Mouse (Mus musculus): ENCODE data around the gene Bicdl1.

Bicdl1 gene

GRCm38 (mm10) chr5:115667894-115668293 lies 63.5 kb downstream of the Bicdl1 start:
- ATAC-seq (ENCODE audit: low TSS enrichment), result no peak

- no peak for ATAC-seq (ENCODE audit: low TSS enrichment)
Observed at GRCm38 (mm10) chr5:115667210-115667609, 64.2 kb downstream of the Bicdl1 start.

DNA sequence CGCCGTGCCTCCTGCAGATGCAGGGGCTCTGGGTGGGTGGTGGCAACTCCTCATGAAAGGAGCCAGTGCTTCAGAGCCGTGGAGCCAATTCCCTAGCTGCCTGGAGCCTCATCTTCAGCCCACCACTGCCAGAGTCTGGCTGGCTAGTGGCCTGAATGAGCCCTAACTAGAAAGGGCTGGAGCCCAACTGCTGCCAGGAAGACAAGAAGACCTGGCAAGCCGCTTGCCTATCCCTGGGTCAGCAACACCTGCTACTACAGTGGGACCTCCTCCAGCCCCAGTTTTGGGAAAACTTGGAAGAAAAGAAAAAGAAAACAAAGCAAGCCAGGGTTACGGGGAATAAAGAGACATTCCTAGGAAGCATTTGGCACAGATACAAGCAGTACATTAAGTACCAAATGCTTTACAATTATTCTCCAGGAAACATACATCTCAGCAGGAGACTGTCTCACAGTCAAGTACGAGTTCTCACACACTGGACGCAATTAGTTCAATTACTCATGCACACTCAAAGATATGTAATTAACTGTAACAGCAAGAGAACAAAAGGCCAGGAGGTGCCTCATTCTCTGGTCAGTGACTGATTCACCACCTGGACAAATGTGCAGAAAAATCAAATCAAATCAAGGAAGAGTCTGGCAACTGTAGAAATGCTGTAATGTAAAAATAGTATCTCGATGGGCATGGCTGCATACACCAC lies 64.9 kb downstream of the Bicdl1 start:
- peak; percentile 68; the same call in 1 of the 2 replicates for ATAC-seq (ENCODE audit: low TSS enrichment)

DNA sequence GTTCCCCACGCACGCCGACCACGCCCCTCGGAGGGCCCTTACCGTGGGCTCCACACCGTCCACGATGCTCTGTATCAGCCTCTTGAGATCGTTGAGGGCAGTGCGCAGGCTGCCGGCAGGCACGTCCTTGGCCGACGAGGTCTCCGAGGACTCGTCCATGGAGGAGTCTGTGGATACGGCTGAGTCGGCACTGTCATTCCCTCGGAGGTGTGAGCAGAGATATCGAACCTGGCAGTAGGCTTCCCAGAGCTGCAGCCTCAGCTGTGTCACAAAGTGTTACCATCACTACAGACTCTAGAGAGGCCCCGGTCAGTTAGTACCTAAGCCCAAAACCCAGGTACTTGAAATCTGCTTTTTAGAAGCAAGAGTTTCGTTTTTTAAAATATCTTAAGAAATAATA lies 68.8 kb downstream of the Bicdl1 start:
- no peak for ATAC-seq (ENCODE audit: low TSS enrichment)

DNA sequence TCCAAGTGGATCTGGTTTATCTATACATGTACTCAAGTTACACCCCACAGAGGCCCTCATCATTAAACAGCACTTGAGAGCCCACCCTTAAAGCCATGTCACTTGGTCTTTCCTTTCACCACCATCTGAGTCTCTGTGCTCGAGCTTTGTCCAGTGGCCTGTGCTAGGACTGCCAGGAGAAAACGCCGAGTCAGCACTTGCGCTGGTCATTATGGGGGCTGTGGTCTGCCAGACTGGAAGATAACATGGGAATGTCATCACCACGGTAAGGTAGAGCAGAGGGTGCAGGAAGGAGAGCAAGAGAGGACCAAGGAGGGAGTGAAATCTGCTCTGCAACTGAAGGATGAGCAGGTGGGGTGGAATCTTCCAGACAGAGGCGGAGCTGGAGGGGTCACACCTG lies 73.1 kb downstream of the Bicdl1 start:
- no peak for ATAC-seq (ENCODE audit: low TSS enrichment)

- no peak for ATAC-seq (ENCODE audit: low TSS enrichment)
Observed at GRCm38 (mm10) chr5:115657234-115657633, 74.2 kb downstream of the Bicdl1 start.

- ATAC-seq (ENCODE audit: low TSS enrichment), result no peak
Observed at GRCm38 (mm10) chr5:115656677-115657076, 74.7 kb downstream of the Bicdl1 start.

DNA sequence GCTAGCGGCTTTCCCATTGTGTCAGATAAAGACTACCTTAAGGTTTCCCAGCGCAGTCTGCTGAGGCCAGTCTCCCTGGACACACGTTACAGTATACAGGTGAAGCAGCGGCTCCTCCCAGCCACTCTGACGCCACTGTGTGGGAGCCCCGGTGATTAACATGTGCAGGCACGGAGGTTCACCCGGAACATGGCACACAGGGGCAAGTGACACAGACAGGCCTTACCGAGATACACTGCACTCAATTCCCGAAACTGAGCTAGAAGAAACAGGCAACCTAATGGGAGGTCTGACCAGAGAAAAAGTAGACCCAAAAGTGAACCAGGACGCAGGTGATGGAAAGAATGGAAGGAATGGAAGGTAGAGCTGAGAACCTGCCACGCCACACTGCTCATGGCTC lies 77.6 kb downstream of the Bicdl1 start:
- no peak for ATAC-seq (ENCODE audit: low TSS enrichment)

DNA sequence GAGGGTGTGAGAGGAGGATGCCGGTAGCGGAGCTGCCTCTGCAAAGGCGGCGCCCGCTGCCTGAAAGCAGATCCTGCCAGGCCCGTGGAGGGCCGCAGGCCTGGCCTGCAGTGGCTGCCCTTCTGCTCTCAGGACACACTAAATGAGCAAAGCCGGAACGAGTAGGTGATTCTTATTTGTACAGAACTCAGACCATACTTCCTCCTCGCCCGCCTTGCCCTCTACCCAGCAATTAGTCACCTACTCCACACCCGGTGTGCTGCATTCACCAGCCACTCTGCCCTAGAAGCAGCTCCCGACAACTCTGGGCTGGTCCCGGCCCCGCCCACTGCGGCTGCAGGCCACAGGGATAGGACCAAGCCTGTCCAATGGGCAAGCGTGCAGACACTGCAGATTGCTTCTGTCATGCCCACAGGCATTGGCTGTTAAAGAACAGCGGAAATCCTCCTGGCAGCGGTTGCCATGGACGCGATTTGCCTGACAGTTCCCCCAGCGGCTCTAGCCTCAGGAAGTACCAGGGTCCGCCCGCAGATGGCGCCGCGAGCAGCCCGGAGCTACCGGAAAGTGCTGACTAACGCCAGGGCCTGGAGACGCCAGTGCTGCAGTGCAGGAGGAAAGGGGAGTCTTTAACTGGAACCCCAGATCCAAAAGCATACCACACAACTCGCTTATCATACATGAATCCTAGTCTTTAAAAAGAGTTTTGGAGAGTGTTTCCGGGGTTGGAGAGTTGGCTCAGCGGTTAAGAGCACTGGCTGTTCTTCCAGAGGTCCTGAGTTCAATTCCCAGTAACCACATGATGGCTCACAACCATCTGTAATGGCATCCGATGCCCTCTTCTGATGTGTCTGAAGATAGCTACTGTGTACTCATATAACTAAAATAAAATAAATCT lies 78.5 kb downstream of the Bicdl1 start:
- peak; percentile 93 for ATAC-seq (ENCODE audit: low TSS enrichment)

- ATAC-seq (ENCODE audit: low TSS enrichment), result no peak
Observed at GRCm38 (mm10) chr5:115651821-115652220, 79.6 kb downstream of the Bicdl1 start.

DNA sequence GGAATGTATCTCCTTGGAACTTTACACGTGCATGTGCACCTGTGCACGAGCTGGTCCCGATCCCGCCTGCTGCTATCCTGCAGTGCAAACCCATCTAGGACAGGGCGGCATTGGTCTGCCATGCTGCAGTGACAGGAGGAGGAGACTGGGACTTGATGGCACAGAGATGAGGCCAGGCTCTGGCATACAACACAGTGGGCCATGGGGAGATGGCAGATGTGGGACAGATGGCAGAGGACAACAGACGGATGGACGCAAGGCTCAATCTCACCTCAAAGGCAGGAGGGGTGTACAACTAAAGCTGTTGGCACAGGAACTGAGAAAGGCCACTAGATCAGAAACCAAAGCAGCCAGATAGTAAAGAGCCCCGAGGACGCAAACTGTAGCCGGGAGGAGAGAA lies 80.5 kb downstream of the Bicdl1 start:
- ATAC-seq (ENCODE audit: low TSS enrichment), result no peak

DNA sequence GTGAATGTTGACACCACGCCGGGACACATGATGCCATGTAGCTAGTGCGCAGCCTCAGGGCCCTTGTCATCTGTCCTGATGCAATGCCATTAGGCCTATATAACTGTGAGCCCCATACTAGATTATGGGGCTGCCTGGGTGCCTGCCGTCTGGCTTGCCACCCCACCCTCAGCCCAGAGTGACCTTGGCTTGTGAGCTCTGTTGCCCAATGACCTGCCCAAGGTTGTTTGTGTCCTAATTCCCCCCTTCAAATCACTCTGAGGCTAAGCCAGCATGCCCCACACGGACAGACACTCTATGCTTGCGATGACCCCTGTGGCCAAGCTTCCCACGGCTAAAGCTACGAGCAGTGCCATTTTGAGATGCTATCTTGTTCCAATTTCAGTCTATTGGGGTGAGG lies 81.7 kb downstream of the Bicdl1 start:
- no peak for ATAC-seq (ENCODE audit: low TSS enrichment)

DNA sequence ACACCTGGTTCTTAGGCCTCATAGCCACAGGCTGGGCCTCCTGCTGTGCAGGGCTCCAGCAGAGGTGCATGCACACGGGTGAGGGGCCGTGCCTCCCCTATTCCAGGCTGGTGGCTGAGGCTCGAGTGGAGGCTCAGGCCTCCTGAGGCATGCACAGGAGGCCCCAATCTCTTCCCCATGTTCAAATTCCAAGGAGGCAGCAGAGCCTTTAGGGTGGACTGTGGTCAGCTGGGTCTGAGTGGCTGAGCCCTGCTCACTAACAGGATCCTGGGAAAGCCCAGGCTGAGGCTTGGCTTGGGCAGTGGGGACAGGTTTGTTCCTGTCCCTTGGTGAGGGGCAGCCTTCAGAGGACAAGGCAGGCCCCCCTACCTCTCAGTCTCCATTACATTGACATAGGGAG lies 82.5 kb downstream of the Bicdl1 start:
- ATAC-seq (ENCODE audit: low TSS enrichment), result no peak

- no peak for ATAC-seq (ENCODE audit: low TSS enrichment)
Observed at GRCm38 (mm10) chr5:115644192-115644591, 87.2 kb downstream of the Bicdl1 start.

GRCm38 (mm10) chr5:115635536-115635935 lies 95.9 kb downstream of the Bicdl1 start:
- ATAC-seq (ENCODE audit: low TSS enrichment), result no peak

- no peak for ATAC-seq (ENCODE audit: low TSS enrichment)
Observed at GRCm38 (mm10) chr5:115634046-115634445, 97.4 kb downstream of the Bicdl1 start.

- ATAC-seq (ENCODE audit: low TSS enrichment), result no peak; the same call in 1 of the 2 replicates
Observed at GRCm38 (mm10) chr5:115633060-115633459, 98.4 kb downstream of the Bicdl1 start.

DNA sequence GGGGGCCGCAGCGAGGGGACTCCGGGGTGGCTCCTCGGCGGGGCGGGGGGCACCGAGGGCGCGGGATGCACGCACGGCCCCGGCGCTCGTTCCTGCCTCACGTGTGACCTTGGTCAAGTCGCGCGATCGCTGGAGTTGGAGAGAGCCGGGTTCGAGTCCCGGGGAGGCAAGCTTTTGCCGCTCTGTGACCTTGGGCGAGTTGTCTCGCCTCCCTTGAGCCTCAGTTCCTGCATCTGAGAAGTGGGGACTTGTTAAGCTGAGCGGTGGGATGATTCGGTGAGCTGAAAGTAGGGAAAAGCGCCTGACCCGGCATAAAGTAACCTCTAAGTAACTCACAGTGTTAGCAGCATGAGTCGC lies 99.1 kb downstream of the Bicdl1 start:
- no peak for ATAC-seq (ENCODE audit: low TSS enrichment)

- peak; percentile 66 for ATAC-seq (ENCODE audit: low TSS enrichment)
Observed at GRCm38 (mm10) chr5:115631505-115632357, 99.7 kb downstream of the Bicdl1 start, which contains the start of gene Rab35. TSS of gene Rab35 (plus strand) at chr5:115631908.

DNA sequence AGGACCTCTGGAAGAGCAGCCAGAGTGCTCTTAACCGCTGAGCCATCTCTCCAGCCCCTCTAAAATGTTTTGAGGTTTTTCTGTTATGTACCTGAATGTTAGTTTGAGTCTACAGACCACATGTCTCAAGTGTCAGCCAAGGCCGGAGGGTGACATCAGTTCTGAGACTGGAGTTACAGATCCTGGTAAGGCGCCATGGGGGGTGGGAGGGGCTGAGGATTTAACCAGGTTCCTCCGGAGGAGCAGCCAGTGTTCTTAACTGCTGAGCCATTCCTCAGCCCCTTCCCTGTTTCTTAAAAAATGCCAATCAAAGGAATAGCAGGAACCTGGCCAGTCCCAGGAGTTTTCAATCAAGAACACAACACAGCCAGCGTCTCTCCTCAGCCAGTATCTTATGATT lies 101.1 kb downstream of the Bicdl1 start:
- no peak for ATAC-seq (ENCODE audit: low TSS enrichment)

GRCm38 (mm10) chr5:115629672-115630071 lies 101.7 kb downstream of the Bicdl1 start:
- no peak for ATAC-seq (ENCODE audit: low TSS enrichment)

- no peak for ATAC-seq (ENCODE audit: low TSS enrichment)
Observed at GRCm38 (mm10) chr5:115628083-115628482, 103.3 kb downstream of the Bicdl1 start.

All from frontal cortex, adult (tissue).